20 mouse cellular contexts compared by ENCODE assay signal in the genomic region with DNA sequence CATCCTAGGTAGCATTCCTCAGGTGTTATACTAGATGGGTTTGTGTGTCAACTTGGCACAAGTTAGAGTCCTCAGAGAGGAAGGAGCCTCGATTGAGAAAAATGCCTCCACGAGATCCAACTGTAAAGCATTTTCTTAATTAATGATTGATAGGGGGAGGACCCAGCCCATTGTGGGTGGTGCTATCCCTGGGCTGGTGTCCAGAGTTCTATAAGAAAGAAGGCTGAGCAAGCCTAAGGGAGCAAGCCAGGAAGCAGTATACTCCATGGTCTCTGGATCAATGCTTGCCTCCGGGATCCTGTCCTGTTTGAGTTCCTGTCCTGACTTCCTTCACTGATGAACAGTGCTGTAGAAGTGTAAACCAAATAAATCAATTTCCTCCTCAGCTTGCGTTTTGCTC.
DNase-seq lines count a peak whose midpoint lies in the region; ATAC-seq lines count a peak whose summit lies in the region.
"Had no signal": no experiment of that assay in that cellular context is flagged by ENCODE, and none has a peak within 500 bp of the region (broad histone marks: within the 10 kb centered on the region; RNA-seq: fewer than 3 reads in every experiment).

No protein-coding gene starts in this region.

- H3K4me2 ChIP-seq in kidney, embryonic 15.5 days = no peak overlapping the region
- H3K4me2 ChIP-seq in midbrain, embryonic 16.5 days (ENCODE audit: low read length) = no peak overlapping the region
- H3K4me2 ChIP-seq: embryonic facial prominence, embryonic 15.5 days; heart, embryonic 12.5 days had no signal

- peaks cover 56% of the 10 kb centered on the region for H3K4me1 ChIP-seq in kidney, embryonic 15.5 days
- H3K4me1 ChIP-seq in midbrain, embryonic 10.5 days = peaks cover 61% of the 10 kb centered on the region
- peaks cover 4% of the 10 kb centered on the region; the same call in 1 of the 2 replicates for H3K4me1 ChIP-seq in midbrain, embryonic 16.5 days (ENCODE audit: control insufficient read depth, insufficient read depth, low read length)

- peak; percentile 21 for DNase-seq in kidney, adult 11 months
- peak; percentile 43 for DNase-seq in kidney, adult 9 months
- no peak for DNase-seq in kidney, postnatal 25 days
- DNase-seq in midbrain, embryonic 10.5 days (ENCODE audit: low spot score) = no peak
- peak; percentile 14 to 21 for DNase-seq in kidney, postnatal 36 days
- no peak for DNase-seq in spleen, adult 12 weeks (ENCODE audit: low spot score)
- DNase-seq: adrenal gland, postnatal 10 days; cerebellum, adult 11 months; cerebellum, adult 8-10 months; cerebellum, postnatal 14 days; embryo, embryonic 11 days; gastrocnemius, adult 2 months; gastrocnemius, postnatal 25 days had no signal

- no peaks in the 10 kb centered on the region for H3K36me3 ChIP-seq in kidney, embryonic 15.5 days
- H3K36me3 ChIP-seq in midbrain, embryonic 10.5 days = no peaks in the 10 kb centered on the region
- no peaks in the 10 kb centered on the region for H3K36me3 ChIP-seq in midbrain, embryonic 16.5 days (ENCODE audit: control insufficient read depth, insufficient read depth, low read length)
- H3K36me3 ChIP-seq: embryonic facial prominence, embryonic 15.5 days; forebrain, embryonic 10.5 days; heart, embryonic 12.5 days had no signal

- 48% methylated on average over 4 of the region's 4 CpGs for WGBS in kidney, embryonic 15.5 days
- 84% methylated on average over 4 of the region's 4 CpGs for WGBS in midbrain, embryonic 10.5 days
- 84% methylated on average over 4 of the region's 4 CpGs for WGBS in midbrain, embryonic 16.5 days

- no peaks in the 10 kb centered on the region for H3K27me3 ChIP-seq in kidney, embryonic 15.5 days
- H3K27me3 ChIP-seq in midbrain, embryonic 10.5 days (ENCODE audit: low read depth, poor library complexity, severe bottlenecking) = peaks cover 56% of the 10 kb centered on the region
- H3K27me3 ChIP-seq in midbrain, embryonic 16.5 days (ENCODE audit: control insufficient read depth, insufficient read depth, low read depth, low read length) = peaks cover 3% of the 10 kb centered on the region; the same call in 1 of the 2 replicates
- H3K27me3 ChIP-seq: embryonic facial prominence, embryonic 15.5 days; heart, embryonic 12.5 days had no signal

- H3K9me3 ChIP-seq in kidney, embryonic 15.5 days (replicated peaks) = no peaks in the 10 kb centered on the region
- no peaks in the 10 kb centered on the region for H3K9me3 ChIP-seq in midbrain, embryonic 10.5 days (replicated peaks)
- H3K9me3 ChIP-seq in midbrain, embryonic 16.5 days (replicated peaks; ENCODE audit: control insufficient read depth, low read length, poor library complexity, severe bottlenecking) = no peaks in the 10 kb centered on the region
- H3K9me3 ChIP-seq: embryonic facial prominence, embryonic 15.5 days; forebrain, embryonic 10.5 days; heart, embryonic 12.5 days had no signal

- ATAC-seq in kidney, embryonic 15.5 days (replicated peaks; ENCODE audit: low FRiP score) = no peak
- ATAC-seq in midbrain, embryonic 16.5 days = no peak
- ATAC-seq: forebrain, embryonic 14.5 days had no signal

- no peak overlapping the region for H3K9ac ChIP-seq in kidney, embryonic 15.5 days
- no peak overlapping the region for H3K9ac ChIP-seq in midbrain, embryonic 16.5 days (ENCODE audit: low read depth, low read length)
- H3K9ac ChIP-seq: embryonic facial prominence, embryonic 15.5 days; heart, embryonic 12.5 days had no signal

- H3K27ac ChIP-seq in kidney, embryonic 15.5 days = no peak overlapping the region; the same call in 1 of the 2 replicates
- H3K27ac ChIP-seq in midbrain, embryonic 10.5 days (replicated peaks) = peak overlapping the region; percentile 81
- no peak overlapping the region for H3K27ac ChIP-seq in midbrain, embryonic 16.5 days (ENCODE audit: low read length)
- H3K27ac ChIP-seq: embryonic facial prominence, embryonic 15.5 days; gastrocnemius, adult 2 months had no signal

- no peak overlapping the region for H3K4me3 ChIP-seq in kidney, embryonic 15.5 days (replicated peaks)
- H3K4me3 ChIP-seq in midbrain, embryonic 10.5 days = no peak overlapping the region
- no peak overlapping the region for H3K4me3 ChIP-seq in midbrain, embryonic 16.5 days (ENCODE audit: low read depth, low read length)
- H3K4me3 ChIP-seq: embryonic facial prominence, embryonic 15.5 days; erythroblast, embryonic 14.5 days; gastrocnemius, adult 2 months; heart, embryonic 12.5 days had no signal

Comparison
In these comparisons a context has a peak if more than half of its experiments do, and no peak if none do; other contexts are left out.
1. DNase-seq: peak in kidney, adult 11 months (single experiment), kidney, adult 9 months (single experiment) and kidney, postnatal 36 days (2 of 2); none in kidney, postnatal 25 days (0 of 2), midbrain, embryonic 10.5 days (single experiment) and spleen, adult 12 weeks (single experiment).